Mouse (Mus musculus): ENCODE results near the gene Slc25a44.

DNA sequence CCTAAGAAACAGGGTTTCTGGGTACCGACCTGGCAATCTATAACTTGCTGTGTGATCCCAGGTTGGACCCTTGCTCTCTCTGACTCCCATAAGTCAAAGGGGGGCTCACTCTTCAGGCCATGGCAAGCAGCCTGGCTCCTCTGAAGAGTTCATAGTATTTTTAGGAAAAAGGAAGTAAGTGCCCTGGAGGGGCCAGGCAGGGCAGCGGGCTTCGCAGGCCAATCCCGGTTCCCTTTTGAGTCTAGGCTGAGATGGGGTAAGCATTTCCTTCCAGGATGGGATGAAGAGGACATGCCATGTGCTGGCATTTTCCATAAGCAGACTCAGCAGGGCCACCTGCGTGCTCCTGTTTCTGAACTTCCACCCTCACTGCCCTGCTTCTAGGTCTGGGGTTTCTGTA, 35.1 kb upstream of the Slc25a44 start:
- TF ChIP-seq CTCF (IDR thresholded peaks at IDR 0.05; ENCODE audit: insufficient read depth, low read depth, low read length) (no peak), POLR2A (IDR thresholded peaks at IDR 0.05; ENCODE audit: insufficient read depth, low read depth, low read length) (no peak)

Measured in olfactory bulb, adult 2 months (tissue).